Mouse (Mus musculus): Measurements from ENCODE around the gene Slc12a5. TPM values are rescaled to one million over a fixed set of nuclear protein-coding genes. Genes with fewer than 3 reads are reported as not detected.

Slc12a5 gene
- polyA plus RNA-seq, 1 experiment = 1.3 TPM

DNA sequence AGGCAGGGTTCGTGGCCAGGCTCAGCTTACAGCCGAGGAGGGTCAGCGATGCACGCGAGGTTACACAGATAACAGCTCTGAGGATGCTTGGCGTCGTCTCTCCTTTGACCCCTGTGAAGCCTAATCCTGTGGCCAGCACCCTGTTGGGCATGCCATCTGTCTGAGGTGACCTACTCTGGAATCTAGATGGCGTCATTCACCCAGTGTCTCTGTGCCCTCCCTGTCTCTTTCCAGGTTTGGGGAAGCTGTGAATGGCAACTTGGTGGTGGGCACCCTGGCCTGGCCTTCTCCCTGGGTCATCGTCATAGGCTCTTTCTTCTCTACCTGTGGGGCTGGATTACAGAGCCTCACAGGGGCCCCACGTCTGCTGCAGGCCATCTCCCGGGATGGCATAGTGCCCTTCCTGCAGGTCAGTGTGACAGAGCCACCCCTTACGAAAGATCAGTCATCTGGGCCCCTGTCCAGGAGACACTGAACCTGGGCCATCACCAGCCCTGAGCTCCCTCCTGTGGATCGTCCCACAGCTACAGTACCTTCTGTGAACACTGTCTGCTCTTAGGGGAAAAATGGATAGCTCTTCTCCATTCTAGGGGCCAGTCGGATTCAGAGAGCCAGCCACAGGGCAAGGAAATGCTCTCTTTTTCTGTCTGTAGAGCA lies 25.9 kb downstream of the Slc12a5 start:
- Histone ChIP-seq H3K4me1 (ENCODE audit: control insufficient read depth, insufficient read depth, insufficient read length, low read length) (peaks cover 5% of the 10 kb centered on the region; the same call in 1 of the 2 replicates), H3K4me3 (ENCODE audit: insufficient read depth, low read depth, low read length) (no peak overlapping the region)

DNA sequence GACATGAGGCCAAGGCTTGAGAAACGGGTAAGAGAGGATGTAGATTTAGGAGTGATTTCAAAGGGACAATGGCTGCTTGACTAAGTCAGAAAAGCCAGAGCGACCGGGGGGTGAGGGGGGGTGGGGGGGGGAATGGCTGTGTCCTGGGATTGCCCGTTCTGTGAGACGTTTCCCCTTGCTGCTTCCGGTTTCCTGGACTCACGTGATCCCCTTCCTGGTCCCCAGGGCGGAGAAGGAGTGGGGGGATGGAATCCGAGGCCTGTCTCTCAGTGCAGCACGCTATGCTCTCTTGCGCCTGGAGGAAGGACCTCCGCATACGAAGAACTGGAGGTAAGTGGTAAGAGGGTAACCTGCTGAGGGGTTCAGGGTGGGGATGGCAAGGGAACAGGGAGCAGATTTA lies 28.2 kb downstream of the Slc12a5 start:
- H3K4me3 ChIP-seq (ENCODE audit: insufficient read depth, low read depth, low read length) = peak overlapping the region; percentile 41
- H3K27ac ChIP-seq (replicated peaks; ENCODE audit: low read depth, low read length) = peak overlapping the region; percentile 49; the same call in 1 of the 2 replicates
- H3K4me1 ChIP-seq (ENCODE audit: control insufficient read depth, insufficient read depth, insufficient read length, low read length) = peaks cover 5% of the 10 kb centered on the region; the same call in 1 of the 2 replicates

More for the DNA sequence above, 25.9 kb downstream of the Slc12a5 start:
- H3K27ac ChIP-seq (replicated peaks; ENCODE audit: low read depth, low read length) = no peak overlapping the region

DNA sequence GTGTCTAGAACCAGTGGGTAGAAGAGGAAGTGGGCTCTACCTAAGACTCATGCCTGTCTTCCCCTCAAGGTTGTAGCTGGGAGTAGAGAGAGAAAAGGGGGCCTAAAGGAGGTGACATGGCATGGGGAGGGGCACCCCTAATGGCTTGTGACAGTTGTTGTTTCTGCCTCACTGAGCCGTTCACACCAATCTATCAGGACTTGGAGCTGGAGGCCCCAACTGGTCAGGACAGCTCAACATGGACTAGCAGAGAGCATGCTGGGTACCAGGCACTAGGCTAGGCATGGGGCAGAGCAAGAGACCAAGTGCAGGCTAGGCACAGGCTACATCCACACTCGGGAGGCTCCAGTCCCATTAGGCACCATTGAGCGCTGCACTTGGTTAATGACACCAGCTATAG lies 30.5 kb downstream of the Slc12a5 start:
- Histone ChIP-seq H3K4me1 (ENCODE audit: control insufficient read depth, insufficient read depth, insufficient read length, low read length) (0 out of 2 replicates have a peak, but pooled peaks cover 2% of the 10 kb centered on the region), H3K4me3 (ENCODE audit: insufficient read depth, low read depth, low read length) (no peak overlapping the region), H3K27ac (replicated peaks; ENCODE audit: low read depth, low read length) (no peak overlapping the region)

DNA sequence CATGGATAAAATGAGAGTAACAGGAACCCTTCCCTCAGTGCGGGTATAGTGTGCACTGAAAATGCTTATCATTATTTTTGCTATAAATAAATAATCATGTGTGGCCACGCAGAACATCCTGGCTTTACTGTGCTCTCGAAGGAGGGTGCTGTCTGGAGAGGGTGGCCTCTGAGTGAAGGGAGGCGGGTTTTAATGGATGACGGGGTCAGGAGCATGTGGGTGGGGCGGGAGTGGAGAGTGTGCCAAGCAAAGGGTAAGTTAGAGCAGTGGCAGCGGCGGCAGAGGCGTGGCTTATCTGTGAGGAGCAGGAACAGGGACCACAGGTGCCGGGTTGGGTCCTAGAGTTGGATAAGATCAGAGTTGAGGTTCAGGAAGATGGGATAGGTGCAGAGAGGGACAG lies 31.2 kb downstream of the Slc12a5 start:
- Histone ChIP-seq H3K4me1 (ENCODE audit: control insufficient read depth, insufficient read depth, insufficient read length, low read length) (0 out of 2 replicates have a peak, but pooled peaks cover 2% of the 10 kb centered on the region), H3K27ac (replicated peaks; ENCODE audit: low read depth, low read length) (no peak overlapping the region), H3K4me3 (ENCODE audit: insufficient read depth, low read depth, low read length) (no peak overlapping the region)

DNA sequence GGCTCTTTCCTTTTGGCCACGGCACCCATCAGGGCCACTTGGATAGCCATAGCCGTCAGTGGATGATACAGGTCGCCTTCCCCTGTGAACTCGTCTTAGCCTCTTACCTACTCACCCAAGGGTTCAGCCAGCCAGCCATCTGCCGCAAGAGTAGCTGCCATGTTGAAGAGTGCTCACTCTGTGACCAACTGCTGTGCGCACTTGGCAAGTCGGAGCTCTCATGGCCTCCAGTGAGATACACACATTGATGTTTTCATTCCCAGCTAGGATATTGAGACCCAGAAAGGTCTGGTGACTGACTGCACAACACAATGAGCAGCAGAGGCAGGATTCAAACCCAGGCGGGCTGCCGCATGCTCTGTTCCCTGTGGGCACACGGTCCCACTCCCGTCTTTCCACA lies 33.6 kb downstream of the Slc12a5 start:
- H3K4me3 ChIP-seq (ENCODE audit: insufficient read depth, low read depth, low read length) = no peak overlapping the region
- no peak overlapping the region for H3K27ac ChIP-seq (replicated peaks; ENCODE audit: low read depth, low read length)

DNA sequence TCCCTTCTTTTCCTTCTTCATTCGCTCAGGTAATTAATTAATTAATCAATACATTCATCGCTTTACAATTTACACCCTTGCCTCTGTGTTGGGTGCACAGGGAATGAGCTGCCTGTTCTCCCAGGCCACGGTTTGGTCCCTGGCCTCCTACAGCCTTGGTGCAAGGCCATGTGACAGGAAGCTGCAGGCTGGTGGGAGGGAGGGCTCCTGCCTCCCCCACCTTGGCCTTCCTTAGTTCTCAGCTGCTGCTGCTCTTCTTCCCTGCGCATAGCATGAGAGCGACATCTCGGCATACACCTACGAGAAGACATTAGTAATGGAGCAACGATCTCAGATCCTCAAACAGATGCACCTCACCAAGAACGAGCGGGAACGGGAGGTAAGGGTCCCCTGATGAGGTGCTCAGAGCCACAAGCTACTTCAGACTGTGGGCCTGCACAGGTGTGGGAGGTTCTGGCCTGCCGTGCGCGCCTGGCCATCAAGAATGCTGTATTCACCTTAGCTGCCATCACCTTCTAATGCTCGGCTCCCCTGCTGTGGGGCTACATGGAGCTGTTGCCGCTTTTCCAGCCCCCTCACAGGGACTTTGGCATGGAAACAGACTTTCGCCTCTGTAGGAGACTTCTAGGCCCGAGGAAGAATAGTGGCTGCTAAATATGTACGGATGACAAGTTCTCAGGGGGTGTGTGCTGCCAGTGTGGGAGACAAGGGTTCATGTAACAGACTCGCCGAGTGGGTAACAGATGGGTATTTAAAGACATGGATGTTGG lies 34.2 kb downstream of the Slc12a5 start:
- H3K4me1 ChIP-seq (ENCODE audit: control insufficient read depth, insufficient read depth, insufficient read length, low read length) = no peaks in the 10 kb centered on the region; the same call in 1 of the 2 replicates
- no peak overlapping the region for H3K4me3 ChIP-seq (ENCODE audit: insufficient read depth, low read depth, low read length)
- H3K27ac ChIP-seq (replicated peaks; ENCODE audit: low read depth, low read length) = no peak overlapping the region

More for the DNA sequence above, 33.6 kb downstream of the Slc12a5 start:
- no peaks in the 10 kb centered on the region; the same call in 1 of the 2 replicates for H3K4me1 ChIP-seq (ENCODE audit: control insufficient read depth, insufficient read depth, insufficient read length, low read length)

DNA sequence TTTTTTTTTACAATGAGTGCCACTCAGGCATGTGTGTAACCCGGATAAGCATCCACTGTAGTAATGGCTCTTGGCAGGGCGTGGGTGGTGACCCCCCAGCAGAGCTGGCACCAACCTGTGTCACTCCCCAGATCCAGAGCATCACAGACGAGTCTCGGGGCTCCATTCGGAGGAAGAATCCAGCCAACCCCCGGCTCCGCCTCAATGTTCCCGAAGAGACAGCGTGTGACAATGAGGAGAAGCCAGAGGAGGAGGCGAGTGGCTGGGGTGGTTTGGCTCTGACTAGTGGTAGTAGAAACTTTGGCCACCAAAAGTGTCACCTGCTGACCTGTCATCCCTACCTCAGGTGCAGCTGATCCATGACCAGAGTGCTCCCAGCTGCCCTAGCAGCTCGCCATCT lies 35.4 kb downstream of the Slc12a5 start:
- Histone ChIP-seq H3K27ac (replicated peaks; ENCODE audit: low read depth, low read length) (no peak overlapping the region), H3K4me1 (ENCODE audit: control insufficient read depth, insufficient read depth, insufficient read length, low read length) (no peaks in the 10 kb centered on the region; the same call in 1 of the 2 replicates), H3K4me3 (ENCODE audit: insufficient read depth, low read depth, low read length) (no peak overlapping the region)

DNA sequence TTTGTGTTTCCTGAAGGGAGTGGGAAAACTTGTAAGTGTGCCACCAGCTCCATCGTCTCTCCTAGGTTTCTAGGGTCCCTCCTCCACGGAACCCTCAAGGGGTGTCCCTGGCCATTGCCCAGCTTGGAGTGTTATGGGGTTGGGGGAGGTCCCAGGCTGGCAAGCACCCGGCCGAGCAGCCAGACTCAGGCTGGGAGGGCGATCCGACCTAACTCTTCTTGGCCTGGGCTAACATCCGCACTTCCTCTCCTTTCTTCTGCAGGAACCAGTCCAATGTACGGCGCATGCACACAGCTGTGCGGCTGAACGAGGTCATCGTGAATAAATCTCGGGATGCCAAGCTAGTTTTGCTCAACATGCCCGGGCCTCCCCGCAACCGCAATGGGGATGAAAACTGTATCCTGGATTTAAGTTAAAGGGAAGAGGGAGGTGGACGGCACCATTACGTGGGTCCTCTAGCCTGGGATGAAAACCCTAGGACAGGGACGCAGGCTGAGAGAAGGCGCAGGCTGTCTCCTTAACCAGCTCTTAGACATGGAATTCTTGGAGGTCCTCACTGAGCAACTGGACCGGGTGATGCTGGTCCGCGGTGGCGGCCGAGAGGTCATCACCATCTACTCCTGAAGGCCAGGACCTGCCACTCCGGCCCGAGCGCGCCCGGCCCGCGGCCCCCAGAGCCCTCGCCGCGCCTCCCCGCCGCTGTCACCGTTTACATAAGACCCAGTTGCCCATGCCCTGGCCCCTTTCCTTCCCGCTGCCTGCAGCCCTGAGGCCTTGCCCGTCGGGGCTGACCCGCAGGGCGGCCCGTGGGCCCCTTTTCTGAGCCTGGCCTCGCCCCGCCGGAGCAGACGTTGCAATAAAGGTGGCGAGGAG lies 36.5 kb downstream of the Slc12a5 start:
- H3K27ac ChIP-seq (replicated peaks; ENCODE audit: low read depth, low read length) = no peak overlapping the region
- no peaks in the 10 kb centered on the region; the same call in 1 of the 2 replicates for H3K4me1 ChIP-seq (ENCODE audit: control insufficient read depth, insufficient read depth, insufficient read length, low read length)
- peak overlapping the region; percentile 44 for H3K4me3 ChIP-seq (ENCODE audit: insufficient read depth, low read depth, low read length)

DNA sequence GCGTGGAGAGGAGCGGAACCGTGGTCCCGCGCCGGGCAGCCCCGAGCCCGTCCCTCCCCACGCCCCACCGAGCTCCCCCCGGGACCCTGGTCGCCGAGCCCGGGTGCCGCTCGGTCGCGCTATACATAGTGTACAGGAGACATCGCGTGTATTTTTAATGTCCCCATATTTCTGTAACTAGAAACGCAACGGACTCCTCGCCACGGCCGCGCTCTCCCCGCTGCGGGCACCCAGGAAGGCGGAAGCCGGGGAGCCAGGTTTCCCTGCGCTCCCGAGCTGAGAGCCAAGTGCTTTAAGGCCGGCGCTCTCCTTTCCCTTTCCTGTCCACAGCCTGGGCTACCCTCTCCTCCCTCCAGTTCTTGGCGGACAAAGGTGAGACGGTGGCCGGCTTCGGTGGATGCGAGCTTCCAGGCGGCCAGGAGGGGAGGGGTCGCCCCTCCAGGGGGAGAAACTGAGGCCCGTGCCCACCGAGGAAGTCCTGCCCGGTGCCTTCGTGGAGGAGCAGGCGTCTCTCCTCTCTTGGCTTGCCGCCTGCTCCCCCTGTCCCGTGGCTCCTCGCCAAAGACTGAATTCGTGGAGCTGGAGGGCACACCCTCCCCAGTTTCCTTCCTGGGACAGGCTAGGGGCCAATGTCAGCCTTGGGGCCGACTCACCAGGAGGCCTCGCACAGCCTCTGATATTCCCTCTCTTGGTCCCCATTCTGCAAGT lies 37.3 kb downstream of the Slc12a5 start:
- H3K27ac ChIP-seq (replicated peaks; ENCODE audit: low read depth, low read length) = no peak overlapping the region
- H3K4me1 ChIP-seq (ENCODE audit: control insufficient read depth, insufficient read depth, insufficient read length, low read length) = no peaks in the 10 kb centered on the region; the same call in 1 of the 2 replicates

DNA sequence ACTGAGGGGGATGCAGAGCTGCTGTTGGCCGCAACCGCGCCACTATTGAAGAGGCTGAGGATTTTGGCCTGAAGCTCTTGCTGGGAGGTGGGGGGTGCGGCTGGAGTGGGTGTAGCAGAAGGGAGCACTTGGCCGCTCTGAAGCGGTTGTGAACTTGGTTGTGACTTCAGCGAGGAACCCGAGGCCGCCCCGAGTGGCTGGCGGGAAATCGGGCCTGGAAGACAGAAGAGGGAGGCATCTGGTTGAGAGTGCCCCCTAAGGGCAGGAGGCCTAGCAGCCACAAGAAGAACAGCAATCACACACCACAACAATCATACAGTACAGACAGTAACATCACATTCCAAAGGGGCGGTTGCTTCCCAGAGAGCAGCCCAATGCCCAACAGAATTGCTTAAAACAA lies 41.4 kb downstream of the Slc12a5 start:
- no peak overlapping the region for H3K27ac ChIP-seq (replicated peaks; ENCODE audit: low read depth, low read length)
- no peak overlapping the region for H3K4me3 ChIP-seq (ENCODE audit: insufficient read depth, low read depth, low read length)
- H3K4me1 ChIP-seq (ENCODE audit: control insufficient read depth, insufficient read depth, insufficient read length, low read length) = no peaks in the 10 kb centered on the region; the same call in 1 of the 2 replicates

More for the DNA sequence above, 37.3 kb downstream of the Slc12a5 start:
- peak overlapping the region; percentile 44 for H3K4me3 ChIP-seq (ENCODE audit: insufficient read depth, low read depth, low read length)

DNA sequence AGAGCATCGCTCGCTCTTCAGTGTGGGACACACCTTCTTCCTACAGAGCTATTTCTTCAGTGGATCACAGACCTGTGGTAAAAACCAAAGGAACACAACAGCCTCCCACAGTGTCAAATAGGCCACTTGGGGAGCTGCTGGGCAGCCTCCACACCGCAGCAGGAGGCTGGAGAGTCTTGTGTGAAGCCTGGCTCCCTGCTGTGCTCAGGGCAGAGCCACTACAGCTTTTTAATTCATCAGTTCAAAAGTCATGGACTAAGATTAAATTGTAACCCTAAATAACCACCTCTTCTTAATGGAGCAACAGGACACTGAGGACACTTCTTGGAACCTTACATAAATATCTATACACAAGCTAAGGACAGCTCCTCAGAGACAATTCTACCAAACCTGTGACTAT lies 42.5 kb downstream of the Slc12a5 start:
- no peaks in the 10 kb centered on the region; the same call in 1 of the 2 replicates for H3K4me1 ChIP-seq (ENCODE audit: control insufficient read depth, insufficient read depth, insufficient read length, low read length)
- H3K4me3 ChIP-seq (ENCODE audit: insufficient read depth, low read depth, low read length) = no peak overlapping the region
- H3K27ac ChIP-seq (replicated peaks; ENCODE audit: low read depth, low read length) = no peak overlapping the region

DNA sequence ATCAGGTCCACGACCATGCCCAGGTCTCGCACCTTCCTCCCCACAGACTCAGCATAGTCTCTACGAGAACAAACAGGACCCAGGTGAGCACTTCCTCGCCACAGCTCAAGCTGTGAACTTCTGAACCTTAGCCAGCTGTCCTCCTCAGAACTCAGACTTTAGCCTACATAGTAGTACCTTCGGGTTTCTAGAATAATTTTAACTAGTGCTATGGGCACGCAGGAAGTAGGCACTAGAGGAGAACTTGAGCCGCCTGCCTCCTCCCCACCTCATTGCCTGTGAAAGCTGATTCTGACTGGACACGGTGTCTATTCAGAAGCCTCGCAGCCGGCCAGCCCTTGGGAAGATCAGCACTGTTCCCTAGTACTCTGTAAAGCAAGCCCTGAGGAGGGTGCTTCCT lies 43.6 kb downstream of the Slc12a5 start:
- Histone ChIP-seq H3K4me3 (ENCODE audit: insufficient read depth, low read depth, low read length) (no peak overlapping the region), H3K27ac (replicated peaks; ENCODE audit: low read depth, low read length) (no peak overlapping the region)

DNA sequence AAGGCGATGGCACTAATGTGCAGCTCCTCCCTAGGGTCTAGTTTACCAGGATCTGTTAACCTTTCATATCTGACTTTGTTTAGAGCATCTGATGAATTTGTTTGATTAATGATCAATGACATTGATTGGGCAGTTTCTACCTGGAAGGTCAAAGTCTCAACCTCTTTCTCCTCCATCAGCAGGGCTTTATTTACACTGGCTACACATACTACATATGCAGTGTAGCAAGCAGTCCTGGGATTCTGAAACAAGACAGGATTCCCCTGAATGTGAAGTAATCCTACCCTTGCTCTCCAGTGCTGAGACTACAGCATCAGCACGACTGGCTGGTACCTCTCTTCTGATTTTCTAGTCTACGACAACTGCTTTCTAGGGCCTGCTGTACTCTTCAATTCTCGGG lies 46.2 kb downstream of the Slc12a5 start:
- no peaks in the 10 kb centered on the region for H3K4me1 ChIP-seq (ENCODE audit: control insufficient read depth, insufficient read depth, insufficient read length, low read length)
- no peak overlapping the region for H3K27ac ChIP-seq (replicated peaks; ENCODE audit: low read depth, low read length)
- no peak overlapping the region for H3K4me3 ChIP-seq (ENCODE audit: insufficient read depth, low read depth, low read length)

More for the DNA sequence above, 43.6 kb downstream of the Slc12a5 start:
- H3K4me1 ChIP-seq (ENCODE audit: control insufficient read depth, insufficient read depth, insufficient read length, low read length) = no peaks in the 10 kb centered on the region

DNA sequence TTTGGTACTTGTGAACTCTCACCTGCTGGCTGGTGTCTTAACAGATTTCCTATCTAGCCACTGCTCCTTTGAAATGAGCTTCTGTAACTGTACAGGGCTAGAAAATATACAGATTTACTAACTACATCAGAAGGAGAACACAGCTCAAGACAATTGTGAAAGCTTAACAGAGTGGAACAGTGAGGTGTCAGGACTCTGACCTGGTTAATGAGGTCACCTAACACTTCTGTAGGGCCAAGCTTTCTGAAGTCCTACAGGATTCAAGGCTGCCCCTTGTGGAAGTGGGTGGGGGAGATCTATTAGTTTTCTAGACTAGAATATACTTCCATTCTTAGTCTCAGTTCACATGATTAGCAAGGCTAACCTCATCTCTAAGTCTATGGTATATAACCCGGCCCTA lies 47.4 kb downstream of the Slc12a5 start:
- Histone ChIP-seq H3K4me3 (ENCODE audit: insufficient read depth, low read depth, low read length) (no peak overlapping the region), H3K4me1 (ENCODE audit: control insufficient read depth, insufficient read depth, insufficient read length, low read length) (no peaks in the 10 kb centered on the region), H3K27ac (replicated peaks; ENCODE audit: low read depth, low read length) (no peak overlapping the region)
